Mouse (Mus musculus): Measurements from ENCODE around the gene Perp.

DNA sequence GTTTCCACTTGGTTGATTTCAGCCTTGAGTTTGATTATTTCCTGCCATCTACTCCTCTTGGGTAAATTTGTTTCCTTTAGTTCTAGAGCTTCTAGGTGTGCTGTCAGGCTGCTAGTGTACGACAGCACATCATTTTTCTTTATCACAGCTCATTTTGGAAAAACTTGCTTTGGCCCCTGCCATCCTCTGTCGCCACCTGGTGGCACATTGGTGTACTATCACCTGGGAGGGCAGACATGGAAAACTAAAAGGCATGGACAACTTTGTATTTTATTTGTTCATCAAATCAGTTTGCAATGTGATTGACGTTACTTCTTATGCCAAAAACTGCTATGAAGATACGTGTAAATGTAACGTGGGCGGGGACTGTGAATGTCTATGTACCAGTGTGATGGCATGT, 59.3 kb downstream of the Perp start:
- TF ChIP-seq CTCF (IDR thresholded peaks at IDR 0.05; ENCODE audit: low read depth) = peak; percentile 93
- TF ChIP-seq EP300 (optimal IDR thresholded peaks at IDR 0.05) = no peak

All from stomach, postnatal 0 days (tissue).